In genomic region chr8:126721621-126722020, GRCm38 (mm10) we compare ENCODE assay signal across 8 mouse cellular contexts.
DNase-seq lines count a peak whose midpoint lies in the region; ATAC-seq and TF ChIP-seq lines count a peak whose summit lies in the region.

No protein-coding gene starts in this region.

- TF ChIP-seq CTCF in stomach, postnatal 0 days (IDR thresholded peaks at IDR 0.05; ENCODE audit: low read depth), result no peak

- 47% methylated on average over 10 of the region's 10 CpGs for WGBS in stomach, embryonic 14.5 days
- 52% methylated on average over 10 of the region's 10 CpGs for WGBS in stomach, postnatal 0 days
- WGBS in kidney, embryonic 15.5 days, result 34% methylated on average over 10 of the region's 10 CpGs
- 86% methylated on average over 10 of the region's 10 CpGs for WGBS in forebrain, embryonic 10.5 days

- no peak overlapping the region for H3K4me2 ChIP-seq in stomach, embryonic 14.5 days (replicated peaks; ENCODE audit: low read depth, low read length)
- no peak overlapping the region for H3K4me2 ChIP-seq in stomach, postnatal 0 days (replicated peaks; ENCODE audit: low read depth)
- no peak overlapping the region for H3K4me2 ChIP-seq in kidney, embryonic 15.5 days

- H3K27ac ChIP-seq in stomach, embryonic 14.5 days (ENCODE audit: low read length), result peak overlapping the region; percentile 40; the same call in 1 of the 2 replicates
- H3K27ac ChIP-seq in stomach, postnatal 0 days (replicated peaks), result no peak overlapping the region
- H3K27ac ChIP-seq in kidney, embryonic 15.5 days, result peak overlapping the region; percentile 33
- no peak overlapping the region for H3K27ac ChIP-seq in forebrain, embryonic 10.5 days

- no peak overlapping the region for H3K4me3 ChIP-seq in stomach, embryonic 14.5 days (ENCODE audit: low read depth, low read length)
- H3K4me3 ChIP-seq in stomach, postnatal 0 days (ENCODE audit: low read depth, low read length), result no peak overlapping the region
- H3K4me3 ChIP-seq in kidney, embryonic 15.5 days (replicated peaks), result no peak overlapping the region
- H3K4me3 ChIP-seq in forebrain, embryonic 10.5 days, result no peak overlapping the region

- H3K9me3 ChIP-seq in stomach, embryonic 14.5 days (ENCODE audit: control insufficient read depth, low read depth, low read length), result no peaks in the 10 kb centered on the region
- no peaks in the 10 kb centered on the region for H3K9me3 ChIP-seq in stomach, postnatal 0 days (ENCODE audit: control insufficient read depth, low read length)
- H3K9me3 ChIP-seq in kidney, embryonic 15.5 days (replicated peaks), result no peaks in the 10 kb centered on the region
- no peaks in the 10 kb centered on the region; the same call in 1 of the 2 replicates for H3K9me3 ChIP-seq in forebrain, embryonic 10.5 days

- H3K36me3 ChIP-seq in stomach, embryonic 14.5 days (ENCODE audit: control insufficient read depth, insufficient read depth, low read length), result no peaks in the 10 kb centered on the region
- H3K36me3 ChIP-seq in stomach, postnatal 0 days (ENCODE audit: control insufficient read depth, insufficient read depth, low read length), result no peaks in the 10 kb centered on the region
- no peaks in the 10 kb centered on the region for H3K36me3 ChIP-seq in kidney, embryonic 15.5 days
- H3K36me3 ChIP-seq in forebrain, embryonic 10.5 days (replicated peaks), result no peaks in the 10 kb centered on the region

- TF ChIP-seq EP300 in stomach, postnatal 0 days (optimal IDR thresholded peaks at IDR 0.05), result no peak

- 0 out of 2 replicates have a peak, but pooled peaks cover 10% of the 10 kb centered on the region for H3K4me1 ChIP-seq in stomach, embryonic 14.5 days (ENCODE audit: control insufficient read depth, insufficient read depth, low read length)
- H3K4me1 ChIP-seq in stomach, postnatal 0 days (replicated peaks; ENCODE audit: control insufficient read depth, insufficient read depth), result no peaks in the 10 kb centered on the region
- H3K4me1 ChIP-seq in kidney, embryonic 15.5 days, result peaks cover 20% of the 10 kb centered on the region
- H3K4me1 ChIP-seq in forebrain, embryonic 10.5 days, result peaks cover 4% of the 10 kb centered on the region; the same call in 1 of the 2 replicates

- DNase-seq in frontal cortex, adult 2 months (ENCODE audit: extremely low spot score in 1 of 2, low spot score in 1 of 2), result peak; percentile 23 to 27
- no peak for DNase-seq in frontal cortex, postnatal 25 days (ENCODE audit: low spot score in 2 of 2)
- DNase-seq in stomach, postnatal 0 days (ENCODE audit: low spot score), result no peak
- DNase-seq in naive thymus-derived CD4-positive, alpha-beta T cell, adult 2 months (ENCODE audit: low read depth), result peak; percentile 92
- no peak for DNase-seq in forebrain, embryonic 10.5 days (ENCODE audit: extremely low spot score, low spot score)
- no peak for DNase-seq in cerebellum, postnatal 36 days

- no peak for ATAC-seq in stomach, embryonic 14.5 days (ENCODE audit: insufficient number of reproducible peaks, insufficient read depth, low FRiP score, low read depth)
- ATAC-seq in stomach, postnatal 0 days (ENCODE audit: low FRiP score, low TSS enrichment), result no peak; the same call in 1 of the 2 replicates
- ATAC-seq in kidney, embryonic 15.5 days (replicated peaks; ENCODE audit: low FRiP score), result peak; percentile 71

- H3K27me3 ChIP-seq in stomach, embryonic 14.5 days (ENCODE audit: control insufficient read depth, insufficient read depth, low read length), result no peaks in the 10 kb centered on the region
- no peaks in the 10 kb centered on the region for H3K27me3 ChIP-seq in stomach, postnatal 0 days (ENCODE audit: control insufficient read depth, insufficient read depth, low read length)
- no peaks in the 10 kb centered on the region for H3K27me3 ChIP-seq in kidney, embryonic 15.5 days
- no peaks in the 10 kb centered on the region for H3K27me3 ChIP-seq in forebrain, embryonic 10.5 days (ENCODE audit: poor library complexity, severe bottlenecking)

- H3K9ac ChIP-seq in stomach, embryonic 14.5 days (replicated peaks; ENCODE audit: low read depth, low read length), result no peak overlapping the region
- no peak overlapping the region for H3K9ac ChIP-seq in stomach, postnatal 0 days (ENCODE audit: low read length)
- no peak overlapping the region for H3K9ac ChIP-seq in kidney, embryonic 15.5 days

Comparison
In these comparisons a context has a peak if more than half of its experiments do, and no peak if none do; other contexts are left out.
1. DNase-seq: peak in frontal cortex, adult 2 months (2 of 2) and naive thymus-derived CD4-positive, alpha-beta T cell, adult 2 months (single experiment); none in frontal cortex, postnatal 25 days (0 of 2), stomach, postnatal 0 days (single experiment), forebrain, embryonic 10.5 days (single experiment) and cerebellum, postnatal 36 days (0 of 2).
2. H3K27ac ChIP-seq: peak in stomach, embryonic 14.5 days (single experiment) and kidney, embryonic 15.5 days (single experiment); none in stomach, postnatal 0 days (single experiment) and forebrain, embryonic 10.5 days (single experiment).